Mouse (Mus musculus): ENCODE data around the gene Daw1. TPM values are rescaled to one million over a fixed set of nuclear protein-coding genes. Genes with fewer than 3 reads are reported as not detected.

Daw1 gene
- polyA plus RNA-seq, 2 experiments: not detected

DNA sequence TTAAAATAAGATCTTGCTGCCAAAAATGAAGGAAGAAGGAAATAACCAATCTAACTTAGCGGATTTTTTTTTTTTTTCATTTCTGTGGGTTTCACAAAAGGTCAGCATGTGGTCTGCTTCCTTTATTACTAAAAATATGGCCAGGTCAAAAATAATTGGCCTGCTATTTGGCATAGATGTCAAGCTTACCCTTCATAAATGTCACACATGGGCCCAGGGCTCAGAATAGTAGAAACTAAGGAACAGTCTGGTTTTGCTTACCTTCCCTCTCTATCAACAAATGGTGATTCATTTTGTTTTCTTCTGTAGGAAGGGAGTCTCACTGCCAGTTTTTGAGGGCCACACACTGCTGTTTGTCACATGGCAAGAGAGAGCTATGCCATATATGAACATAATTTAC lies 92.2 kb downstream of the Daw1 start:
- Histone ChIP-seq H3K27me3 (ENCODE audit: control insufficient read depth, insufficient read depth, low read length) (no peaks in the 10 kb centered on the region), H3K27ac (no peak overlapping the region), H3K4me2 (ENCODE audit: low read depth) (no peak overlapping the region), H3K4me3 (ENCODE audit: insufficient read depth in 1 of 2, low read depth in 2 of 2, low read length in 2 of 2) (no peak overlapping the region), H3K9ac (replicated peaks) (no peak overlapping the region), H3K36me3 (replicated peaks; ENCODE audit: control insufficient read depth, insufficient read depth, low read depth) (no peaks in the 10 kb centered on the region), H3K4me1 (replicated peaks; ENCODE audit: control insufficient read depth in 2 of 2, insufficient read depth in 2 of 2, low read length in 1 of 2) (no peaks in the 10 kb centered on the region), H3K9me3 (ENCODE audit: control insufficient read depth, low read length) (no peaks in the 10 kb centered on the region)
- TF ChIP-seq EP300 (IDR thresholded peaks at IDR 0.05; ENCODE audit: low read depth): no peak
- TF ChIP-seq CTCF (IDR thresholded peaks at IDR 0.05; ENCODE audit: low read depth): no peak
- 43% methylated on average over 1 of the region's 1 CpGs for WGBS (ENCODE audit: insufficient replicate concordance)
- DNase-seq (ENCODE audit: low read depth in 3 of 3, low spot score in 3 of 3) (no peak), ATAC-seq (ENCODE audit: insufficient read depth) (no peak)

Other genes with a start within 250 kb of the Daw1 start
- gene A030005L19Rik, start 246.4 kb upstream of the Daw1 start, polyA plus RNA-seq (2012; rRNA removed): 2.0 and 2.3 TPM in 2 replicates
- 0.24 and 0.37 TPM in 2 replicates for gene A030005L19Rik, start 246.4 kb upstream of the Daw1 start, polyA plus RNA-seq (2014; fragmentation: Nextera tagmentation; extraction: Ambion mirVana)
- gene A030014E15Rik, start 234.8 kb upstream of the Daw1 start, polyA plus RNA-seq (2012; rRNA removed): 0.11 TPM in 1 of 2 replicates, not detected in the other
- not detected in 2 replicates for gene A030014E15Rik, start 234.8 kb upstream of the Daw1 start, polyA plus RNA-seq (2014; fragmentation: Nextera tagmentation; extraction: Ambion mirVana)
- gene Gm6217, start 228.4 kb upstream of the Daw1 start, polyA plus RNA-seq (2012; rRNA removed): not detected in 2 replicates
- not detected in 2 replicates for gene Gm6217, start 228.4 kb upstream of the Daw1 start, polyA plus RNA-seq (2014; fragmentation: Nextera tagmentation; extraction: Ambion mirVana)
- not detected in 2 replicates for gene A030003K21Rik, start 216.4 kb upstream of the Daw1 start, polyA plus RNA-seq (2012; rRNA removed)
- gene A030003K21Rik, start 216.4 kb upstream of the Daw1 start, polyA plus RNA-seq (2014; fragmentation: Nextera tagmentation; extraction: Ambion mirVana): not detected in 2 replicates
- gene Gm7544, start 203.7 kb upstream of the Daw1 start, polyA plus RNA-seq (2012; rRNA removed): not detected in 2 replicates
- gene Gm7544, start 203.7 kb upstream of the Daw1 start, polyA plus RNA-seq (2014; fragmentation: Nextera tagmentation; extraction: Ambion mirVana): not detected in 2 replicates
- gene Gm47955, start 199.5 kb upstream of the Daw1 start, polyA plus RNA-seq (2012; rRNA removed): not detected in 2 replicates
- not detected in 2 replicates for gene Gm47955, start 199.5 kb upstream of the Daw1 start, polyA plus RNA-seq (2014; fragmentation: Nextera tagmentation; extraction: Ambion mirVana)
- gene Gm47959, start 159.2 kb upstream of the Daw1 start, polyA plus RNA-seq (2012; rRNA removed): not detected in 2 replicates
- not detected in 2 replicates for gene Gm47959, start 159.2 kb upstream of the Daw1 start, polyA plus RNA-seq (2014; fragmentation: Nextera tagmentation; extraction: Ambion mirVana)
- gene Slc19a3, start 121.3 kb upstream of the Daw1 start, polyA plus RNA-seq (2012; rRNA removed): 0.04 TPM in 2 replicates
- not detected in 2 replicates for gene Slc19a3, start 121.3 kb upstream of the Daw1 start, polyA plus RNA-seq (2014; fragmentation: Nextera tagmentation; extraction: Ambion mirVana)
- gene Krtap28-10, start 117.3 kb upstream of the Daw1 start, polyA plus RNA-seq (2012; rRNA removed): not detected in 2 replicates
- gene Krtap28-10, start 117.3 kb upstream of the Daw1 start, polyA plus RNA-seq (2014; fragmentation: Nextera tagmentation; extraction: Ambion mirVana): not detected in 2 replicates
- not detected in 2 replicates for gene Gm47969, start 114.8 kb upstream of the Daw1 start, polyA plus RNA-seq (2012; rRNA removed)
- not detected in 2 replicates for gene Gm47969, start 114.8 kb upstream of the Daw1 start, polyA plus RNA-seq (2014; fragmentation: Nextera tagmentation; extraction: Ambion mirVana)
- not detected in 2 replicates for gene A030005K14Rik, start 100.4 kb upstream of the Daw1 start, polyA plus RNA-seq (2012; rRNA removed)
- not detected in 2 replicates for gene A030005K14Rik, start 100.4 kb upstream of the Daw1 start, polyA plus RNA-seq (2014; fragmentation: Nextera tagmentation; extraction: Ambion mirVana)
- gene Krtap28-13, start 98.8 kb upstream of the Daw1 start, polyA plus RNA-seq (2012; rRNA removed): not detected in 2 replicates
- not detected in 2 replicates for gene Krtap28-13, start 98.8 kb upstream of the Daw1 start, polyA plus RNA-seq (2014; fragmentation: Nextera tagmentation; extraction: Ambion mirVana)
- 0.16 TPM in 1 of 2 replicates, not detected in the other for gene Ccl20, start 43.0 kb upstream of the Daw1 start, polyA plus RNA-seq (2012; rRNA removed)
- gene Ccl20, start 43.0 kb upstream of the Daw1 start, polyA plus RNA-seq (2014; fragmentation: Nextera tagmentation; extraction: Ambion mirVana): 0.19 TPM in 1 of 2 replicates, not detected in the other
- gene Sphkap, start 248.4 kb downstream of the Daw1 start, polyA plus RNA-seq (2012; rRNA removed): 0.01 and 0.02 TPM in 2 replicates
- 0.03 and 0.06 TPM in 2 replicates for gene Sphkap, start 248.4 kb downstream of the Daw1 start, polyA plus RNA-seq (2014; fragmentation: Nextera tagmentation; extraction: Ambion mirVana)